Mouse (Mus musculus) frontal cortex, postnatal 10 days (tissue): ENCODE measurements at regions not wholly inside any gene's neighbourhood (a gene's known extent, or its start where the extent isn't known, plus 50 kb on each side); places are given as distances from the start of the nearest gene placed in this dataset.
"Not testable (repeated sequence)": the region's sequence is repeated elsewhere in the genome, so short reads cannot be mapped to it uniquely, and the experiment has no call there.

Experiments used
- DNase-seq, 2 experiments: peaks; one replicate each; pipeline ENCODE4 v3.0.0; 2022; ENCODE audit warnings: low spot score in 2 of 2, mixed read lengths in 1 of 2

DNA sequence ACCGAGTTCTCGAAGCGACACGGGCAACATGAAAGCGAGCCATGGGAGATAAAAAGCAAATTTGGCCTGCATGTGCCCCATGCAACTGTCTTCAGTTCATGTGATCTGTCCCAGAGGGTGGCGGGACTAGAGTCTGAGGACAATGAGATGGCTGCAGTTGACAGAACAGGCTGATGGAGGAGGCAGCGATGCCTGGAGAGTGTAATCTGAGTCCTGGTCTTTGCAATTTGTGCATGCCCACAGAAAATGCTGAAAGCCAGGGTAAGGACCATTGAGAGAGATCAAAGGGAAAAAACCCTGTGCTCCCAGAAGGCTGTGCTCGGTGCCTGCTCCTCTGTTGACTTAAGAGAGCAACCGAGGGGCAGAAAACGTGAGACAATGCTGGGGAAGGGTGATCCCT, 624.8 kb upstream of the BB014433 start:
- DNase-seq, result no peak

DNA sequence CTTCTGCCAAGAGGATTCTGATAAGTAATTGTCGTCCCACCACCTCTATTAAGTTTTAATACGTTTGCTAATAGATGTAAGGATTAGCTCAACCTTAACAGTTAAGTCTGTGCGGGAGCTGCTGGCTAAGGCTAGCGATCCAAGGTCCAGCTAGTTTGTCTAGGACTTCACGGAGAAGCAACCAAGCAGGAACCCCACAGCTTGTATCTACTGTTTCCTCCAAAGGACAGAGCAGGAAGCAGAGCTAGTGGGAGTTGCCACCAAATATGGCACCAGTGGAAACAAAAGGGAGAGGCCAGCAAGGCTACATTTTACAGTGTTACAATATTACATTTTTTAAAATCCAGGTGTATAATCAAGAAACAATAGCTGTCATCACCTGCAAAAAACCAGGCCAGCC, 624.4 kb upstream of the BB014433 start:
- DNase-seq, result no peak

DNA sequence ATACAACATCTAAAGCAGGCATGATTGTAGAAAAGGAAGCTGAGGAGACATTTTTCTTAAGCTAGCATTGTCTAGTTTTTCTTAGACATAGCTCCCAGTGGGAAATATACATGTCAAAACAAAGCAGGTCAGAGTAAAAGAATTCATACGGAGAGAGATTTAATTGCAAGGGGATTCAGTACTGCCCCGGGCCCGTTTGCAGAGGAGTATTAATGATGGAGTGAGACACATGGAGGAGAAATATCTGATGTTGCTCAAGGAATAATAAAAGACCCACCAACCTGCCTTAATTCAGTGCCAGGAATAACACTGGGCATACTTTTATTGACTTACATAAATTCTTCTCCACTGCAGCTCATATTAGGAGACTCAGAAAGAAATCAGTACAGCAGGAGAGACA, 623.6 kb upstream of the BB014433 start:
- DNase-seq, result no peak

DNA sequence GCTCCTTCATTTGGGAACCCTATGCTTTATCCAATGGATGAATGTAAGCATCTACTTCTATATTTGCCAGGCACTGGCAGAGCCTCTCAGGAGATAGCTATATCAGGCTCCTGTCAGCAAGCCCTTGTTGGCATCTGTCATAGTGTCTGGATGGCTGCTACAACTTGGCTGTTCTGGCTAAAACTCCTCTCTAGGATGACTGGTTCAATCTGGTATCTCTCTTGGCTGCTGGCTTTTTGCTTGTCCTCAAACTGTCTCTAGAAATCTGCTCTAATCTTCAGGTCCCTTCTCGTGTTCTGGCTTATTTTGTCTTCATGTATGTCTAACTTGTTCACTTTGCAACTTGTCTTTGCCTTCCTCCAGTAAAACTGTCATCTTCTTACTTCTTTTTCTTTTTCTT, 614.7 kb upstream of the BB014433 start:
- DNase-seq, result no peak

DNA sequence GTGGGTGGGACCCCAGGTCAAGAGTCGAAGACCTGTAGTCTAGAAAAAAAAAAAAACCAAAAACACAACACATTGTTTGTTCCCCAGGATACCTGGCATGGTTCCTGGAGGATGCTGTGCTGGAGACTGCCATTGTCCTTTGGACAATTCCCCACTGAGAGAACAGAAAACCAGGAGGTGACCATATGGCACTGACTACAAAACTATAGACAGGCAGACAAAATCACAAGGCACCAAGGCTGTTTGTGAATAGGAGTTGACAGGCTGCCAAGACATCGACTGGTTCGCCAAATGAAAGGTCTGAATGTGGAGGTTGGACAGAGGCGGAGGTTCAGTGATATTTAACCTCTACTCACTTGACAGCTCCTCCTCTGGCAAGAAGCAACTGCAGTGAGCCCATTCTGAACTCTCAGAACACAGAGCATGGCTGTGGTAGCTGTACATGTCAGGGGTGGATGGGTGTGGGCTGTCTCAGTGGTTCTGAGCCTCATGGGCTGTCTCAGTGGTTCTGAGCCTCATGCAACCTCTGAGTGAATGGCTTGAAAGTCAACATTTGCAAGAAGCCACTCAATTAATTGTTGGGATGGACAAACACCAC, 589.0 kb upstream of the BB014433 start:
- DNase-seq, result no peak

DNA sequence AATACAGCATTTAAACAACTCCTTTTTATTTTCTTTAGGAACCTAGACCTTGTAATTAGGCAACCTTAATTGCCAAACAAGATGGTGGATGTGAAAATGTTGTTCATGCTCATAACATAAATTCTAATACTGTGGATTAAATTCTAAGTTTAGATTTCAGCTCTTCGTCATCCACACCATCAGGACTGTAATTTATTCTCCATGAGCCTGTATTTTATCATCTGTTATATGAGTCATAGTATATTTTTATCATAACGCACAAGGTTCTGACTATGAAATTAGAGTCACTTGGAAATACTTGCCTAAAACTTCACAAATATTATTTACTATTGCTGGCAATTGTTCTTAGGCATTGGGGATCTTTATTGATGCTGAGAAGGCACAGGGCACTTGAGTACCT, 582.7 kb upstream of the BB014433 start:
- no peak for DNase-seq

DNA sequence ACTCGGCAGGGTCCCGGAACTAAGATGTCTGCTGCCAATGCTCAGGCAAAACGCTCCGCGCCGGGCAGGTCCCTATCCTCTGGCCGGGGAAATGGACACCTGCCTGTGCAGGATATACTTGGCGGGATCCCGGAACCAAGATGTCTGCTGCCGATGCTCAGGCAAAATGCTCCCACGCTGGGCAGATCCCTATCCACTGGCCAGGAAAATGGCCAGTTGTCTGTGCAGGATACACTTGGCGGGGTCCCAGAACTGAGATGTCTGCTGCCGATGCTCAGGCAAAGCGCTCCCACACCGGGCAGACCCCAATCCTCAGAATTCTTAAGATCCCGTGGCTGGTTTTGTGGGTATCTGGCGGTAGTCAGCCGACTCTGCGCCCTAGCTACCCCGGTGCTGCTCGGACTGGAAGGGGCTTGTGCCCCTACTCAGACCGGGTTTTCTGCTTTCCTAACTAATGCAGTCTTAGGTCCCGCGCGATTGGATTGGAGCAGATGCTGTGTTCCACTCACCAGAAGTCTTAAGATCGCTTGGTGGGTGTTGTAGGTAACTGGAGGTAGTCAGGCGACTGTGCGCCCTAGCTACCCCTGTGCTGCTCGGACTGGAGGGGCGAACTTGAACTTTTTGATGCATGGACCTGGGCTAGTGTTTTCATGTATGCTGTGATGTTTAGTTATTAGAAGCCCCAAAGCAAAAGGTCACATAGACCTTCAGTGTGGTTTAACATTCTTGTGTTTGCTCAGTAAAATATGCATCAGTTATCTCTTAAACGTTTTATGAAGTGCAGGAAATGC, 577.9 kb upstream of the BB014433 start:
- DNase-seq, result not testable (repeated sequence)

DNA sequence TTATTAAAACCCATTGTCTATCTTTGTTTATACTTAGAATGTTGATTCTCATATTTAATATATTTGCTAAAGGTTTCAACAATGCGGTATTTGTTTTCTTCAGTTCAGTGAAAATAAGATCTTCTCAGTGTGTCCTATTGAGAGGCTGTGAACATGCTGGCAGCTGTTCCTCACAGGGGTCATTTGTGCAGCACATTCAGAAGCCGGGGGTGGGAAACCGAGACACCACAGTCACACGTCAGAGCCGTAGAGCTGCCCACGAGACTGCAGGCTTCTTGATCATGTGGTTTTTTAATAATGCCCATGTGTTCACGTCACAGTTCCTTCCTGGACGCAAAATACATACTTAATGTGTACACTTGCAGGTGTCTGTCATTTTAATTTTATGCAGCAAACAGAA, 564.3 kb upstream of the BB014433 start:
- no peak for DNase-seq

DNA sequence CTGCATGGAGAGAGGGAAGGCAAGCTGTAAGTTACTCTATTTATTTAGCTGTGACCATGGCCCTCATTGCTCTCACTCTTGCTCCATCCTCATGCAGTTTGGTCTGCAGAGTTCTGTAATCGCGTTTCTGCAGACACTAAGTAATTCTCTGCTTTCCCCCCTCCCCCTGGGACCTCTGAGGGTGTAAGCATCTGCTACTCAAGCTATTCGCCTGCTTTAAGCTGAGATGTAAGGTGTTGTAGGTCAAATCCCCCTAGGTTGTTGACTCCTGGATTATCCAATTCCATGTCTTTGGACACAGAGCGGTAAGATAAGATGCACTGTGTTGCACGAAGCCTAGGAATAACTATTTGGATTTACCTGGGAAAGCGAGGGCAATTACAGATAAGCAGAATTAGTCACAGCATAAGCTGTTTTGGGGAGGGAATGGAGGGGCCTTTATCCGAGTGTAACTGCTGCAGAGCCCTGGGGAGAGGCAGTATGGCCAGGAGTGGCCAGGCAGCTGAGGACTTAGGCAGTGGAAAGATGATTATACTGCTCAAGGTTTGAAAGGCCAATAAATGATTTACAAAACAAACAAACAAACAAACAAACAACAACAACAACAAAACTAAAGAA, 561.8 kb upstream of the BB014433 start:
- DNase-seq, result no peak

DNA sequence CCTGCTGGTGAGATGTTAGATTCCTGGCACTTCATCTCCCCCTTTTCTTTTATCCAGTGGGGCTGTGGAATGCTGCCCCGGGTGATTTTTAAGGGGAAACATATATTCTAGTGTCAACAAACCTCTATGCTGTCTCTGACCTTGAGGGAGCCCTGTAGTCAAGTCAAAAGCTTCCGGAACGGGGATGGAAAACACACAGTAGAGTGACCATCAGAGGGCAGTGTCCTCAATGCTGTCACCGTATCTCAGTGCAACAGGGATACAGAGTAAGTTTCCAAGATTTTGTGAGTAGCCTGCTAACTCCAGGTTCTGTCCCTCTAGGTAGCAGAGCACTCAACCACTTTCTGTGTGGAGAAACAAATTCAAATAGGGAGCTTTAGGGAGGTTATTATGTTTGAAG, 555.7 kb upstream of the BB014433 start:
- peak in 1 of 2 experiments; percentile 39 for DNase-seq

DNA sequence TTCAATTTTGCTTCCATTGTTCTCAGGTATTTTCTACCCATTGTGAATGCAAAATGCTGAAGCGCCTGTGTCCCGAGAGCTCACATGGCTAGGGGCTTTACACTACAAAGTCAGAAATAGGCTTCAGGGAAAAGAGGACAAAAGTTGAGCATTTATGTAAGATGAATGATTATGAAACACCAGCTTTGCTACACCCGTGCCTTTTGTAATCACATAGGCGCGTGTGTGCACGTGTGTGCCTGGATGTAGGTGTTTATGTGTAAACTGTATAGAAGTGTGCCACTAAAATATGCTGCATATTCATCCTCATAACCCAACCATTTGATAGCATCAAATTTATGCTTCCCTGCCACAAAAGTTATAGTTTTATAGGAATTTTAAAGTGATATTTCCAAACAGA, 547.2 kb upstream of the BB014433 start:
- DNase-seq, result no peak

DNA sequence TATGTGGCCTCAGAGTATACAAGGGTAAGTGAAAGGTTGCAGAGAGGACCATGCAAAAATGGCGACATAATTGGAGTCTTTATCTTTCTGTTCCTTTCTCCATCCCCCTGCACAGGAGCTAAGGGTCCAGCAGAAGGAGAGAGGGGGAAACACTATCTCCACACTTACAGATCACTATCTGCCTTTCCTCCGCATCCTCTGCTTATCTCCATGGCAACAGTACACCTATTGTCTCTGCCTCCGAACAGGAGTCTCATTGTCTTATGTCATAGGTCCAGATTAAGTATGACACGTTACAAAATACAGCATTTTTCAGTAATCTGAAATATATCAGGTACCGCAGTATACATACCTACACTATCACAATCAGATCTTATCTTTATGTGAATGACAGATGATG, 537.9 kb upstream of the BB014433 start:
- no peak for DNase-seq

DNA sequence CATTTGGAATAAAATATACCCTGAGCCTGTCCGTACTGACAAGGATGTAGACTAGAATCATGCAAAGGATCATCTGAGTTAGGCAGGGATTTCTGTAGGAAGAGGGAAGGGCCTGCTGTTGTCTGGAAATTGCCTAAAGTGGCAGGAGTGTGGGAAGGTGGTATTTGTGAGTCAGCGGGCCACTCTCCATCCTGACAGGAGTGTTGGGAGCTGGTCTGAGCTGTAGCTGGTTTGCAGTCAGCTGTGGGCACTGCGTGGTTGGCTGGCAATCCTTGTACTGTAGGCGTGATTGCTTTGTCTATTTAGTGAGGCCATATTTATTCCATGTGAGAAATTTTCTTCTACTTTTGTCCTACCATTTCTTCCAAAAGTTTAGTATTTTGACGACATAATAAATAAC, 524.2 kb upstream of the BB014433 start:
- DNase-seq, result peak; percentile 19 to 54

DNA sequence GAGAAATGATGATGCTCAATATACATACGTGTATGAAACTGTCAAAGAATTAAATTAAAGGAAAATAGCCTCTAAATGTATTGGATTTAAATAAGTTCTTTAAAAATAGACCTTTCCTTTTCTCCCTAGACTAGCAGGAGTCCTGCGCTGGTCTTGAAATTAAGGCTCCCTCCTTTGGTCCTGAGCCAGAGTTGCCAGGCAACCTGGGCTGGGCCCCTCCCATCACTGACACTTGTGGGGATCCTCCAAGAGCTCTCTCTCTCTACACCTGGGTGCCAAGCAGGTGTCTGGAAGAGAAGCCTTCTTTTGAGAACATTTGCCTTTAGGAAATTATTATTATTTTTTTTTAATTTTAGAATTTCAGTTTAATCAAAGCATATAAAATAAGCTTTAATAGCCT, 521.9 kb upstream of the BB014433 start:
- DNase-seq, result no peak

DNA sequence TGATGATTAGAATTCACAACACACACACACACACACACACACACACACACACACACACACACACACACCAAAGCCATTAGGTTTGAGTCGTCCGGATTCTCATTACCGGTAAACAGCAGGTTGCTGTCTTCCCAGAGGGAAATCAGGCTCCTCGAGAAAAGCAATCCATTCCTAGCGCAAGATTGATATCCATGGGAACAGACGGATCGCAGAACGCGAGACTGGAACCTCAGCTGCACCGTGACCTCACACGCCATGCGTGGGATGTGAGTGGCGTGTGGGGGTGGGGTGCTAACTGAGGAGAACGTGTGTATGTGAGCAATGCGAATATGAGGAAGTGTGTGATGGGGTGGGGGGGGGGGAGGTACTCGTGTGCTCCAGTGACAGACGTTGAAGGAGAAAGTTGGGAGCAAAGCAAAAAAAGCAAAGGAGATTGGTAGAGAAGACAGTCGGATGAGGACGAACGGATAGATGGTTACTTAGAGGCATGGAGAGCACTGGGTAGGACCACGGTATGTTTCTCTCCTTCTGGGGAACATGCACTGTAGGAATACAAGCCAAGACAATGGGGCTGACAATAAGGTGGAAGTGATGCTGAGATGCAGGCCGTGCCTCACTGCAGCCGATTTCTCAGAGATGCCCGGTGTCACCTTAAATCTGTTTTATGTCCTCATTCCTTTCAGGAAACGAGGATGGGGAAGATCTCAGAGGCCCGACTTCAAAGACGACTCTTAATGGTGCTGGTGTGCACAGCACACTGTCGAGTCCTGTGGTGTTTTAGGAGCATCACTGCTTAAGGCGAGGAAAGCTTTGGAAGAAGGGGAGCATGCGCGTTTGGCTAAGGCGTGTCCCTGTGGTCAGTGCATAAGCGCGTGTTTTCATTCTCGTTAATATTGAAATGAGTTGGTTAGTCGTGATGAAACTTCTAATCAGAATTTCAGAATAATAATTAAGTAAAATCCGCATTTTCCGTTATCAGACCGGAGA, 516.7 kb upstream of the BB014433 start:
- DNase-seq, result peak; percentile 54 to 84

DNA sequence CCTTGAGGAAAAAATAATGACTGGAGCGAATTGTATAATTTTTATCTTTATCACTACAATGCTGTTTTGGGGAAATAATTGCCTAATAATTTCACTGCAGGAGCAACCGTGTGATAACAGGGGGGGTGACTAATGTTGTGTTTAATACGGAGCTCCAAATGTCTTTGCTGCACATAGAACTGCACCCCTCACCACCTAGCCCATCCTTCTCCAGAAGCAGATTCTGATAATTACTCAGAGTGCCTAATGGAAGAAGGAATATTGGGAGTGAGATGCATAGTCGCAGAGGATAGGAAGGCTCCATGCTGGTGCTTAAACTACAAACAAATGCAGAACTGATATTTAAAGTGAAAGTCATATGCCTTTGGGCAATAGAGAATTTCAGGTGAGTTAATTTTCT, 486.1 kb upstream of the BB014433 start:
- no peak for DNase-seq

DNA sequence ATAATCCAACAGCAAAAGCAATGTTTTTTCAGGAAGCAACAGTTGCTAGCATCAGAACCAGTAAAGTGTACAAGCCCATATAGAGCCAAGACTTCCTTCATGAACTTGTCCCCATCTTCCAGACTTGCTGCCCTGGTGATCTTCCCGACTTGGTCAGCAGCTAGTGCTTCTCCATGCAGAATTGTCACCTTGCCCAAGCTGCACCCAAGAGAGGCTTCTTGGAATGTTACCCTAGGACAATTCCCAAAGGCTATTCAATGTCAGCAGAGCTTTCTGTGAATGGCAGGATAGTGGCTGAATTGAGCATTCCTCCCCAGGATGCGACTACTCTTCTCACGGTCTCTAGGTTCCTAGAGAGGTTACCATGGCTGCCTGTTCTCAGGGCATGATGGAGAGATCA, 479.6 kb upstream of the BB014433 start:
- DNase-seq, result no peak

DNA sequence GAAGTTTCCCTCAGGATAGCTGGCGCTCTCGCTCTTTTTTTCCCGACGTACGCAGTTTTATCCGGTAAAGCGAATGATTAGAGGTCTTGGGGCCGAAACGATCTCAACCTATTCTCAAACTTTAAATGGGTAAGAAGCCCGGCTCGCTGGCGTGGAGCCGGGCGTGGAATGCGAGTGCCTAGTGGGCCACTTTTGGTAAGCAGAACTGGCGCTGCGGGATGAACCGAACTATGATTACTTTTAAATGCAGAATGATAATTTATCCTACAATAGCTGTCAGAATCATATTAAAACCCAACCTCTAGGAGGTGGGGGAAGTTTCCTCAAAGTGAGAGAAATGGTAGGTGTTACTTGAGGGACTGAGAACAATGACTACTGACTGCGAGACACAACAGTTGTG, 474.0 kb upstream of the BB014433 start:
- DNase-seq, result peak in 1 of 2 experiments; percentile 68

DNA sequence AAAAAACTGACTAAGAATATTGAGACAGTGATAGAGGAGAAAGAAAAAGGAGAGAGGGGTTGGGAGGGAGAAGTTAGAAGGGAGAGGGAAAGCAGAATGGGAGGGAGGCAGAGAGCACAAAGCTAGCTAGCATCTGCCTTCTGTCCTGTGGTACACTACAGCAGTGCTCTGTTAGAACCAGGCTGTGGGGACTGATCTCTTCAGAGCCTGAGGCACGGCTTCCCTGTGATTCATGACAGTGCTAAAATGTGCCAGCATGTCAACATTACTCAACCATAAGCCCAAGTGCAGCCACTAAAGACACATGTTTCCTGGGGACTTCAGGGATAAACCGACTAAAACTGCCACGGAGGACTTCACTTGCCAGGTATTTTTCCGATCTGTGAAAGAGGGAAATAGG, 455.1 kb upstream of the BB014433 start:
- DNase-seq, result no peak

DNA sequence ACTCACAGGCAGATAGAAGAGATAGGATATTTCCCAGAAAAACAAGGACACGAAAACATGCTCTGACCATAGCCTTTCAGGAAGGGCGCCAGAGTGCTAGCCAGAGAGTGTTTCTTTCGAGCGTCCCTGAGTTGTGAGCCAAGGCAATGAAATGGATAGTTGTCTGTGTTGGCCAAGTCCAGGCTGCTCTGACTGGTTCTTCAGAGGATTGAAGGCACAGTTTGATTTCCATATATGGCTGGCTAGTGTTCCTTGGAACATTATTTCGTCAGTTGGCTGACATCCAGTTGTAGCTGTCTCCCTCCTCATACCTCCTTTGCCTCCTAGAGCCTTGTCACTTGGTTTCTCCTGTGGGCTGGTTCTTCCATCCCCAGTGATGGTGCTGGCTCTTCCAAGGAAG, 451.7 kb upstream of the BB014433 start:
- no peak for DNase-seq

DNA sequence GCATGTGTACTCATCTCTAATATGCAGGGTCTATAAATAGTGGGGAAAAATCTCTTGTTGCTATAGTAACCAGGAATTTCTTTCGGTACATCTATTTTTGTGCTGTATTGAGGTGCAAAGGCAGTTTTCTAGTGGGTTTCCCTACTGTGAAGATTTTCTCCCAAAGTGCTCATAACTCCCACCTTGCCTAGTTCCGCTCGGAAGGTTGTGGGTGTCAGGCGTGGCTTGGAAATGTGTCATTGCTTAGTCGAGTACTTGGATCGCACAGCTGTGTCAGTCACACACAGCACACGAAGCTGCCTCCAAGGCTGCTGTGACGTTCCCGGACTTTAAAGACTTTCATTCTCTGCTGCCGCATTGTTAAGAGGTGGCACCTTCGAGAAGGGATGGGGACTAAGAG, 450.4 kb upstream of the BB014433 start:
- peak; percentile 64 to 71 for DNase-seq

DNA sequence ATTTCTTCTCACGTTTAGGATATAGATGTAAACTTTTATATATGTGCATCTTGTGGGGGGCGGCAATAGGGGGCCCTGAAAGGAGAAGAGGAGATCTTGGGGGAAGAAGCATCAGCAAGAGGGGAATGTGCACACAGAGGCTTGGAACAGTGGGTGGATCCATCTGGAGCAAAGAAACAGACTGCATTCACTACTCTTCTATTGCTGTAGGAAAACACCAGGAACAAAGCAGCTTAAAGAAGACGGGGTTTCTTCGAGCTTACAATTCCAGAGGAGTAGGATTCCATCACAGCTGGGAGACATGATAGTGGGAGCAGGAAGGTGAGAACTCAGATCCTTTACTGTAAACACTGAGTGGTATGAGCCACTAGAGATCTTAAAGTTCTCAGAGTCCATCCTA, 444.9 kb upstream of the BB014433 start:
- DNase-seq, result no peak
